Mouse (Mus musculus) urinary bladder, postnatal 36 days (tissue): ENCODE data around the gene Fchsd2.

Source experiments
- DNase-seq, 2 experiments: peaks; one replicate each; pipeline ENCODE4 v3.0.0; 2022; ENCODE audit warnings: low spot score in 2 of 2, mixed read lengths in 1 of 2

Fchsd2 gene

DNA sequence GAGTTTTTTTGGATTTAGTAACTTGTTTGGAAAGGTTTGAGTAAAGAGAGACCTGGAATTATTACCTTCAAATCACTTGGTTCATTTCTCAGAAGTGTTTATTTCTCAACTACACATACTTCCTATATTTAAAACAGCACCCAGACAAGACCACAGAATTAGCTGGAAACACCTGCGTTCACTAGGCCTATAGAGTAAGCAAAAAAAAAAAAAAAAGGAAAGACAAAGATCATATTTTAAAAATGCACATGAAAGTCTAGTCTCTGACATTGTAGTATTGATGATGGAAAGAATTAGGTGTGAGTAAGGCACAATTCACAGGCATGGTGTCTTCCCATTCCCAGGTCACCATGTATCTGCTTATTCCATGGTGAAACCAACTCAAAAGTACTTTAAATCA, 118.2 kb downstream of the Fchsd2 start:
- no peak for DNase-seq

DNA sequence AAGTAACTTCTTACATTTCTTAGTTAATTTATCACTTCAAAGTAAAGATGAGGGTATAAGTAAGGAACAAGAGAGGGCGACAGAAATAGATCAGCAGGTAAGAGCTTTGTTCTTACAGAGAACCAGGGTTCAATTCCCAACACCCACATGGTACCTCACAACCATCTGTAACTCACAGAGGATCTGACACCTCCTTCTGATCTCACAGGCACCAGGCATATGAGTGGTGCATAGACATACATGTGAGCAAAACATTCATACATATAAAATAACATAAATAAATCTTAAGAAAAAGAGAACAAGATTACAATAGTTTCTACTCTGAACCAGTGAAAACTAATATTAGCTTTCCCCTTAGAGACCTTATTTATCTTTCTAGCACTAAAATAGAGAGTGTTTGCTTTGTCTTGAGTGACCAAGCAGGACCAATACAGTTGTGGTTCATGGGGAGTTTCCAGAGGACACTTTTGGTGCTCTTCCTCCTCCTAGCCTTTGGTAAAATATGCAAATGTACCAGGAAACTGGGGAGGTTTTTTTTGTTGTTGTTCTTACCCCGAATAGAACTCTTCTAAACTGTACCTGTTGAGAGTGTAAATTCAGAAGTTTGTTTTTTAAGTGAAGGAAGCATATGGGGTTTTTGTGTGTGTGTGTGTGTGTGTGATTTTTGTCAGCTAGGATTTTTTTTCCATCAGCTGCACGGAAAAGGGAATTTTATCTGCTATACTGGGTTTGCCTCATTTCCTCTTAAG, 121.0 kb downstream of the Fchsd2 start:
- DNase-seq = no peak

DNA sequence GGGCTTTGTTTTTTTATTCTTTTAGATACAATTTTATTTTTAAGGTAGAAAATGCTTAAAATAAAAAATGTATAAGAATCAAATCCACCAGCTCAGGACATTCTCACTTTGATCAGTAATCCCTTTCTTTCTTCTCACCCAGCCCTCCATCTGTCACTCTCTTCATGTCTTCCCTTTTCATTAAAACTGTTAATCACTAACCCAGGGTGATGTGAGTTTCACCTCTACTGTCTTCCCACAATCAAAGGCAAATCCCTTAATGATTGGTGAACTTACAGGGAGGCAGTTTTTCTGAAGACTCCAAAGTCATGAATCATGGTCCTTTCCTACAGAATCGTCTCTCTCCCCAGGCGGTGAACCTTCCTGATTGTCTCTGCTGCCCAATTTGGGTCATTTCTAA, 124.1 kb downstream of the Fchsd2 start:
- no peak for DNase-seq

DNA sequence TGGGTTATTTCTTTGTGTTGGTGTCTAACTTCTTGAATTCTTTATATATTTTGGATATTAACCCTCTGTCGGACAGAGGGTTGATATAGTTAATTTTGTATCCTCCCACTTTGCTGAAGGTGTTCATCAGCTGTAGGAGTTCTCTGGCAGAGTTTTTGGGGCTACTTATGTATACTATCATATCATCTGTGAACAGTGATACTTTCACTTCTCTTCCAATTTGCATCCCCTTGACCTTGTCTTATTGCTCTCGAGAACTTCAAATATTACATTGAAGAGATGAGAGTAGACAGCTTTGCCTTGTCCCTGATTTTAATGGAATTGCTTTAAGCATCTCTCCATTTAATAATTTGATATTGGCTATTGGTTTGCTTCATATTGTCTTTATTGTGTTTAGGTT, 130.8 kb downstream of the Fchsd2 start:
- no peak for DNase-seq

DNA sequence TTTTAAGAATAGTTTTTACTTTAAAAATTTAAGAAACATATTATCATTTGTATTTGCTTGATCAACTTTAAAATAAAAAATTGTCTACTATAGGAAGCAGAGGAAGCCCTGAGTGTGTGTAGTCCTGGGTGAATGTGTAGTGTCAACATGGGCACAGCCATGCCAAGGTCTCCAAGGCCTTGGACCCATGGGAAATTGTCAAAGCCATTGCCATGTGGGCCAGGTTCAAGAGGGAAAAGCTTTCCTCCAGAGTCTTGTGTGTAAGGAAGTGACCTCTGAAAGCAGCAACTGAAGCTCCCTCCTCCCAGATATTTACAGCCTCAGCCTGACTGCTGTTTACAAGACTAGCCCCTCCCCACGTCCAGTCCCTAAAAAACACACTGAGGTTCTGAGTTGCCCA, 136.7 kb downstream of the Fchsd2 start:
- no peak for DNase-seq

DNA sequence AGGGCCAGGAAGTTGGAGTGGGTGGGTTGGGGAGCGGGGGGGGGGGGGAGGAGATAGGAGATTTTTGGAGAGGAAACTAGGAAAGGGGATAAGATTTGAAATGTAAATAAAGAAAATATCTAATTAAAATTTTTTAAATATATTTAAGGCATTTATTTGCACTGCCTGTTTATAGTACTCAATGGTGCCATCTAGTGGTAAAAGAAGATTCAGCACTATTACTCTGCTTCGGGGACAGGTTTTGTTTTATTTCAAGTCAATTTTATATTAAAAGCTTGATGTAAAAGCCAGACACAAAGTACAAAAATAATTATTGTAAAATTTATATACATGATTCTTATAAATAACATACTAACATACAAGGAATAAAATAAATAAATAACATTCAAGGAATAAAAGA, 138.8 kb downstream of the Fchsd2 start:
- no peak for DNase-seq

DNA sequence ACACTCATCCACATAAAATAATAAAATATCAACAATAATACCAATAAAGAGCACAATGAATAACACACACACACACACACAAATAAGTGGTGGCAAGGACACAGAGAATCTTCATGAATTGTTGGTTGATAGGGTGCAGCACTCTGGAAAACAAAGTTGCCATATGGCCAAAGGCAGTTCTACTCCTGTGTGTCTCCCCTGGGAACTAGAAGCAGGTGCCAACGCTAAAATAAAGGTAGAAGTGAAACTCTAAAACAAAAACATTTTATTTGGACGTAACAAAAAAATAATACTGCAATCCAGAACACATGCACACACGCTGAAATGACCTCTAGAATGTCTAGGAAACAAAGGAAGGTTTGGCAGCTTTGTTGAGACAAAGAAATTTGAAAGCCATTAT, 140.1 kb downstream of the Fchsd2 start:
- DNase-seq = no peak

DNA sequence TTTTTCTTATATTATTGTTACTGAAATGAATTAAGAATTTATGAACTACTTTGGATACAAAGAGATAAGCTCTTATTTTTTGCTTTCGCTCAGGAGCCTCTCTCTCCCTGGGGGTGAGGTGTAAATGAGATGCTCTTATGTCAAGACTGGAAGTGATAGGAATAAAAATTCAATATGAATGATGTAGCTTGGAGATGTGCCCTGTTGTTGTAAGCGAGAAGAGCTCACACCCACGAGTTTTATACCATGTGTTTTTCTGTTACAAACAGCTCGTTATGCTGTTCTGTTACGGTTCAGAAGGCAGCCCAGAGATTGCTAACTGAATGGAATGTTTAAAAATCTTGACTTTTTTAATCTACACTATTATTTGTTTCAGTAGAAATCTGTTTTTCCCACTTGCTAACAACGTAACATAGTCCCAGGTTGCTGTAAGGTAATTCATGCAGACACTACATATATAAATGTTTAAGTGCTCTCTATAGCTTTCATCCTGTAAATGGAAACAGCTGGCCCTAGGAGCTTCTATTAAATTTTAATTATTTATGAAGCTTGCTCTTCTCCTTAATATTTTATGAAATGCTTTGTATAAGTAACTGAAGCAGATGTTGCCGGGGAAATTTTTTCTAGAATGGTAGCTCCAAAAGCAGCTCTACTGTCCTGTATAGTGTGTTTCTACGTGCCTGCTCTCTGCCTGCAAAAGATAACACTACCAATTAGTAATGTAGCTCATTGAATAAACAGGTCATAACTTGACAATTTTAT, 144.2 kb downstream of the Fchsd2 start:
- DNase-seq = no peak

DNA sequence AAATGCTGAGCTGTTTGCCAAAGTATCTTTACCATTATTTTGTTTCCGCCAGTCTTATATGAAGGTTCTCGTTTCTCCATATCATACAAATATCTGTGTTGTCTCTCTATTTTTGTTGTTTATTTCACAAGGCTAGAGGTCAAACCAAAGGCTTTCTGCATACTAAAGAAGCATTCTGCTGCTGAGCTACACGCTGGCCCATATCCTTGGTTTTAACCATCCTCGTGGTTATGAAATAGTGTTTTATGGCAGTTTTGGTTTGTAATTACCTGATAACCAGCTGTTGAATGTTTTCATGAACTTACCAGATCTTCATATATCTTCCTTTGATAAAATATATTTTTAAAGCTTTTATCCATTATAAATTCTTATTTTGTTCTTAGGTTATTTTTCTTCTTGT, 156.1 kb downstream of the Fchsd2 start:
- no peak for DNase-seq

DNA sequence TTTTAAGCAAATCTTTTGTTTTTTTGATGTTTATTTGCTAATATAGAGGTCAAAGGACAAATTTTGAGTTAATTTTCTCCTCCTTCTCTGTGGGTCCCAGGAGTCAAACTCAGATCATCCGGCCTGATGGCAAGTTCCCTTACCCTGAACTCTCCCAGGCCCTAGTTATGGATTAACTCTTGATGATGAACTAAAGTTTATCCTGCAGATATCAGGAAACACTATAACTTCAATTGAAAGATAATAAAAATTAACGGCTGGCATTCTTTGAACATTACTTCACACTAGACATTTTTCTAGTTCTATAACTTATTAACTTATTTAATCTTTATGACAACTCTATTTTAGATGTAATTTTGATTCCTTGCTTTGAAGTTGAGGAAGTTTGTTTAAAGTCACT, 156.5 kb downstream of the Fchsd2 start:
- no peak for DNase-seq

DNA sequence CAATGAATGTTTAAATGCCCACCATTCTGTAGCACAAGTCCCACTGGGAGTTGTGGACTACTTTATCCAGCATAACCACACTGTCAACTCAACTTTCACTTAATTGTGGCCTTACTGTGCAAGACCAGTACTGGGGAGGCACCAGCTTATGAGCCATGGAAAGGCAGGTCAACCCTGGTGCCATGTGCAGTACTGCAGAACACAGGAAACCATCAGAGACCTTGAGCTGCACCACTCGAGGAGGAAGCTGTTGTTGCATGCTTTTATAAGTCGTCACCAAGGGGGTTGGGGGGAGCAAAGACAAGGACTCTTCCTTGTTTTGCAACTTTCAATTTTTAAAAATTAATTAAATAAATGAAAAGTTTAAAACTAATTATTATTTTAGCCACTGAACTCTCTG, 160.4 kb downstream of the Fchsd2 start:
- DNase-seq = no peak

DNA sequence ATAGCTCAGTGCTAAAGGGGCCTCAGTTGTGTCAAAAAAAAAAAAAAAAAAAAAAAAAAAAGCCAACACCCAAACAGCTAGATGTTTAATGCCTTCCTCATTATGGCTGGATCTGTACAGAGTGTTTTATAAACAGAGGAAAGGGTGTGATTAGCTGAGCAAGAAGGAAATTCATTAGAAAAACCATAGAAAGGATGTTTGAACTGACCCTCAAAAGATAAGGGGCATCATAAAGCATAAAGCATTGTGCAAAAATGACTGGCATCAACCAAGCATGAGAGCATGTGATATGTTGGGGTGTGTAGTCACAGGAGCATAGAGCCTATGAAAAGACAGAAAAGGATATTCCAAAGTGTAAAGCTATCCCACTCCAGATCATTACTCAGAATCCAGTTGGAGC, 165.8 kb downstream of the Fchsd2 start:
- no peak for DNase-seq

DNA sequence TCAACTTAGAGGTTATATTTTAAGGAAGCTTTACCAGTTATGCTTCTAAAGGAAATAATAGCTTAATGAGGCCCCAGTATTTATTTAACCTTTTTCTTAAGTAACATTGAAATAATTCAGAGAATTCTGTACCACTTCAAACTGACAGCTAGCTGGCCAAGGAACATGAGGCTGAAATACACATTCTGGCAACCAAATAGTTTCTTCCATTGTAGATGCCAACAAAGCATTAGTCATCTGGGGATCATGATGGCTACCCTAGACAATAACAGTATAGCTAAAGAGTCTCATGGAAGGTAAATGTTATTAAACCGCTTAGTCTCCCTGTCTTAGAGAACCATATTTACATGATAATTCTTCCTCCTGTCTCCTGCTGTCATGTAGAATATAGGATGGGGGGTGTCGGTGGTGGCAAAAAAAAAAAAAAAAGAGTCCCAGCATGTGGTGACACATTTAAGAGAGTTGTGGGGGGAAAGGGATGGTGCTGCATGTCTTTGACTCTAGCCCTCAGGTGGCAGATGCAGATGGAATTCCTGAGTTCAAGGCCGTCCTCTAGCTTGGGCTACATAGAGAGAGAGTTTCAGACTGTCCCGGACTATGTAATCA, 169.4 kb downstream of the Fchsd2 start:
- no peak for DNase-seq

DNA sequence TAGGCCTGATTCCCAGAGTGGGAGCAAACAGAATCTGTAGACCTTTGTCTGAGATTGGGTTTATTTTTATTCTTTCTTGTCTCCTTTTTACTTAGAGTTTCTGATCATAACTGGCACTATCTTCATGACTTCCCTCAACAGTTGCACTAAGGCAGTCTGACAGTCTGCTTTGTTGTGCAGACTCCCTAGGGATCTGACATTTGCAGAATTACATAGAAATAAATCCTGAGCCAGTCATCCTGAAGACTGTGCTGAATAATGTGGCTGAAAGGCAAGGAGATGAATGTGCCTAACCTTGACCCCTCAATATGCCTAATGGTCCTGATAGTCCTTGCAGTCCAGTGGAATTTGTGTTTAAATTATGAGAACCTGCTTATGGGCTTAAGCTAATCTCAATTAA, 170.8 kb downstream of the Fchsd2 start:
- DNase-seq = no peak

DNA sequence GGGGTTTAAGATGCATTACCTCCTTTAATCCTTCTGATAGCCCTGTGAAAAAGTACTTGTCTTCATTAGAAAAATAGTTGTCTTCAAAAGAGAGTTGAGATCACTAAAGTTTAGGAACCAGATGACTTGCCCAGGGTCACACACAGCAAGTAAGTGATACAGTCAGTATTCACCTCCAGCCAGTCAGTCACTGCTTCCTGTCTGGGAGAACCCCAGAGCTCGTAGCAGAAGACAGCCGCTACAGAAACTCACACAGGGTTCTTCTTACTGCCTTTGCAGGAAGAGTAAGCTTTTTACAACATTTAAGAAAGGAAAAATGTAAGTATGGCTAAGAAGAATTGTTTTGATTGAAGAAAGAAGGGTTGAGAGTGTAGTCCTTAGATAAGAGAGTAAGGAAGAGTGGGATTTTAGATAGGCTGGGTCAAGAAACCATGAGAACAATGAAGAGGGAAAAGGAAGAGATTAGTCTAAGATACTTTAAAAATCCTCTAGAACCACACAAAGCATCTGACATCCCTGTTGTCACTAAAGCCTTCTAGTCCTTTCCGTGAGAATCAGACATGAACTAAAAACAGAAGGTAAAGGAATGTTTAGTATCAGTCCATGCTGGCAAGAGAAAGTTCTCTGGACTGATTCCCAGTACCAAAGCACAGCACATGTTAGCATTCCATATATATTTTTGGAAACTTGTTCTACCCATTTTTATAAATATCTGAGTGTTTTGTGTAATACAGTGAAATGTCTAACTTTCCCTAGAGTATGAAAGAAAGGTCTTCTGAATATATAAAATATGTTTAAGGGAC, 175.0 kb downstream of the Fchsd2 start:
- DNase-seq = no peak

DNA sequence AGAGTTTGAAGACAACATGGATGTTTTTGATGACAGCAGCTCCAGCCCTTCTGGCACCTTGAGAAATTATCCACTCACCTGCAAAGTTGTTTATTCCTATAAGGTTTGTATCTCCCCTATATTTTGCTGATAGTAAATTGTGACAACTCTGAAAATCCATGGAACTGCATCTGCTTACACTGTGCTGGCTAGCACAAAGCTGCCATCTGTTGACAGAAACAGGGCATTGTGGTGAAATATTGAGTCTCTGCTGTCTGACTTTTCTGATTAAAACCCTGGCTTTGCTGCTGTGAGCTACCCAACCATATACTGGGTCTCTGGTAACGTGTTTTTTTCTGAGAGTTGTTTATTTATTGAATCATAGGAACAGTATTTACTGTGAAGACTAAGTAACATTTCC, 178.9 kb downstream of the Fchsd2 start:
- DNase-seq = no peak

DNA sequence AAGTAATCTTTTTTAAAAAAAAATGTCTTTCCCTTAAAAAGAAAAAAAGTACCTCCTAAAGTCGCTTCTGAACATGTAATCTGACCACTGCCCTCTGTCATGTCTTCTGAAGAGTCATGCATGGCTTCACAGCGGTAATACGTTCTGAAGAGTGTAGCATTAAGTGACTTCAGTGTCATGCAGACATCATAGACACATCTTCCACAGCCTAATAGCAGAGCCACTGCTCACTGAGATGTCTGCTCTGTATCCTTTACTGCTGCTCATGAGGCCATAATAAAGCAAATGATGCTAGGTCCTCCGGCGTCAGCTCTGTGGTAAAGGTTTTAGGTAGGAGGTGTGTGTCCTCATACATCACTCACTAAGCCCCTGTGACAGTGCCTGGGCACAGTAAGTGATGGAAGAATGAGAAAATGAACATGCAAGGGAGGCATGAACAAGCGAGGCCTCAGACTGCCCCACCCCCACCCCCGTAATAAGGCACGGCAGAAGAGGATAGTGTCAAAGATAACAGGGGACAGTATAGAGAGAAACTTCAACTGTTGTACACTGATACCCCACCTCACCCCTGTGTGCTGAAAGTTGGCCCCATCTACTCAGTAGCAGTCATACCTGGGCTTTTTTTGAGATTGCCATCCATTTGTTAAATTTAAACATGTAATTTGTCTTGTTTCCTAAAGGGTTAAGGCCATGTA, 179.9 kb downstream of the Fchsd2 start:
- DNase-seq = no peak

DNA sequence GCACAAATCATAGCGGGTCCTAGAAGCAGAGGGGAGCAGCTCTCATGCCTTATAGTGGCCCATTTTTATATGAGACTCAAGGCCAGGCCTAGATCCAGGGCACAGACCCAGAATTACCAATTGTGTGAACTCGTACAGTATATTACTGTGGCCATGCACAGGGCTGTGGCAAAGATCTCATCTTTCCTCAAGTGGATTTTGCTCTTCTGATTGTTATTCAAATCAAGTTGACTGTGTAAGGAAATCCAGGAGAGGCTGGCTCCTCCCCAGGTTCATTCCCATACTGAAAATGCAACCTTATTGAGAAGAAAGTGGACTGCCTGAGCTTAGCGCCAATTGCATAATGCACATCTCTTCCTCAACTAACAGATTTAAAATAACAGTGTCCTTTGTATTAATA, 190.1 kb downstream of the Fchsd2 start:
- no peak for DNase-seq

DNA sequence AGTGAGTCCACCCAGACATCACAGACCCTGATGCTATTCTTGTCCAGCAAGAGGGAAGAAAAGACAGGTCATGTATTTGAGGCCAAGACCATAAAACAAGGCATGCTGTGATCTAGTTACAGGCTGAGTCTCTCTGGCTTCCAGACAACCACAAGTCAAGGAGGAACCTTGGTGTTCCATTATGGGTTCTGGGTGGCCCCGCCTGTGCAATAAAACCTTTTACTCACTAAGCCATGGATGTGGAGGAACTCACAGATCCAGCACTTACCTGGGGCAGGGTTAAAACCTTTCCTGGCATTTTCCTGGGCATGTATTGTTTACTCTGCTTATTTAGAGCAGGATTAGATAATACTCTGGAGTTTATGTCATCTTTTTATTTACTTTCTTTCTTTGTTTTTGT, 191.8 kb downstream of the Fchsd2 start:
- no peak for DNase-seq

DNA sequence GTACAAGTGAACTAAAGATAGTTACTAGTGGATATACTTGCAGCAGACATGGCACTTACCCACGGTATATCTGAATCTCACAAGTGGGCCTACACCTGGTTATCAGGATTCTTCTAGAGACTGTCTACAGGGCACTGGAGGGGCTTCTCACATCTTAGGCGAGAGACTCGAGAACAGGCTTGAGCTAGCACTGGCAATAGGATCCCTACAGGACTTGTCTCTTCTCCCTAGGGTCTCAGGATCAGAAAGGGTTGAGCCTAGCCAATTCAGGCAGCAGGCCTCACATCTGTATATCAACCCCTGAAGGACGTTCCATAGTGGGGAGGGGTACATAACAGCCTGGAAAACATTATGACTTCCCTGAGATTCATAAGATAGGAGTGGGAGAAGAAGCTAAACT, 194.2 kb downstream of the Fchsd2 start:
- DNase-seq = no peak

DNA sequence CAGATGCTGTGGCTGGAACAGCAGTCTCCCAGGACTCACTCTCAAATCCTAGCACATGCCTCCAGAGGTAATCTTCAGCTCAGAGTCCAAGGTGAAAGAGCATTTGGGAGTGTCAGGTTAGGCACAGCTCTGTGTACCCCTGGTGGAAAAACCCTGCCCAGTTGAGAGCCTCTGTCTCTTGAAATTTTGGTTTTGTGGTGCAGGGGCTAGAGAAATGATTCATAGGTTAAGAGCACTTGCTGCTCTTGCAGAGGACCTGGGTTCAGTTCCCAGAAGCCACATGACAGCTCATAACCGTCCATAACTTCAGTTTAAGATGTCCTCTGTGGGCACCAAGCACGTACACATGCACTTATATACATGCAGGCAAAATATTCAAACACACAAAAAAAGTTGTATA, 195.2 kb downstream of the Fchsd2 start:
- no peak for DNase-seq

DNA sequence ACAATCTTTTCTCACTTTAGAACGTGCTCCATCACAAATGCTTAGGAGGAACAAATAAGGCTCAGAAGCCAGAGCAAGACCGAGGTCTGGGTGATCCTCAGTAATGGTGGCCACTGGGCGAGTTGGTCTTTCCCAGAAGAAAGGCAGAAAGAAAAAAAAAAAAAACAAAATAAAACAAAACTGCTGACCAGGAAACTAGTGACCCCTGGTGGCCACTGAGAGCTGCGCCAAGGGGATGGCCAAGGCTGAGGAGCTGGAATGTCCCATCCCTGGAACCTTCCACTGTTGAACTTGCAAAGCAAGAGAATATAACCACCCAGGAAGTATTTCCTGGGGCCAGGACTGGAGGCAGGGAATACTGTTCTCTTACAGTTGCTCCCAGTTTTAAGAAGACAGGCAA, 195.8 kb downstream of the Fchsd2 start:
- peak in 1 of 2 experiments; percentile 44 for DNase-seq
